30 mouse cellular contexts compared by ENCODE assay signal in the genomic region with DNA sequence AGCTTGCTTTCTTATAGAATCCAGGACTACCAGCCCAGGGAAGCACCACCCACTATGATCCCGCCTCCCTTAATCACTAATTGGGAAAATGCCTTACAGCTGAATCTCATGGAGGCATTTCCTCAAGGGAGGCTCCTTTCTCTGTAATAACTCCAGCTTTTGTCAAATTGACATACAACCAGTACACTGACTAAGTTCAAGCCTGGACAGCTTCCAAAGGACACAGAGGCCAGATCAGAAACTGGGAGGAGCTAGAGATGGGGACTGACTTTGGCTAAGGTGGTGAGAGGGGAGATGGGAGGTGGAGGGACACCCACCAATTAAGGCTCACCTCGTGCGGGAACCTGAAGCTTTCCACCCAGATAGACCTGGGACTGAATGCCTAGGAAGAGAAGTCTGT. TPM values are rescaled to one million over a fixed set of nuclear protein-coding genes. Genes with fewer than 3 reads are reported as not detected.
"Had no signal": no experiment of that assay in that cellular context is flagged by ENCODE, and none has a peak within 500 bp of the region (broad histone marks: within the 10 kb centered on the region; RNA-seq: fewer than 3 reads in every experiment).

No protein-coding gene starts in this region.

- H3K4me2 ChIP-seq: heart, embryonic 12.5 days; hindbrain, embryonic 12.5 days; hindbrain, embryonic 14.5 days; intestine, embryonic 15.5 days; limb, embryonic 12.5 days; liver, embryonic 11.5 days; liver, embryonic 13.5 days; liver, embryonic 15.5 days had no signal

- H3K4me3 ChIP-seq: heart, embryonic 10.5 days; heart, embryonic 12.5 days; hindbrain, embryonic 10.5 days; hindbrain, embryonic 12.5 days; intestine, embryonic 15.5 days; layer of hippocampus, adult 2 months; left cerebral cortex, adult 2 months; limb, embryonic 10.5 days; limb, embryonic 12.5 days; liver, embryonic 13.5 days; liver, embryonic 15.5 days had no signal

- H3K4me1 ChIP-seq: intestine, embryonic 15.5 days; liver, embryonic 13.5 days; liver, embryonic 15.5 days had no signal

- H3K9me3 ChIP-seq: heart, embryonic 10.5 days; heart, embryonic 12.5 days; hindbrain, embryonic 10.5 days; hindbrain, embryonic 12.5 days; intestine, embryonic 15.5 days; limb, embryonic 10.5 days; limb, embryonic 12.5 days; liver, embryonic 13.5 days; liver, embryonic 15.5 days had no signal

- DNase-seq: gastrocnemius, postnatal 10 days; gastrocnemius, postnatal 25 days; heart, adult 18-20 months; heart, postnatal 10 days; heart, postnatal 4 days; kidney, adult 18-20 months; kidney, adult 8-10 months; kidney, postnatal 10 days; kidney, postnatal 25 days; kidney, postnatal 4 days; liver; liver, embryonic 13.5 days; liver, postnatal 0 days had no signal

- H3K27ac ChIP-seq: heart, embryonic 10.5 days; hindbrain, embryonic 10.5 days; hindbrain, embryonic 12.5 days; hindbrain, embryonic 14.5 days; intestine, embryonic 15.5 days; layer of hippocampus, adult 2 months; left cerebral cortex, adult 2 months; limb, embryonic 10.5 days; limb, embryonic 12.5 days; liver, embryonic 13.5 days; liver, embryonic 15.5 days had no signal

- H3K36me3 ChIP-seq: heart, embryonic 10.5 days; heart, embryonic 12.5 days; hindbrain, embryonic 10.5 days; hindbrain, embryonic 12.5 days; intestine, embryonic 15.5 days; limb, embryonic 10.5 days; limb, embryonic 12.5 days; liver, embryonic 13.5 days; liver, embryonic 15.5 days had no signal

- ATAC-seq: hindbrain, embryonic 16.5 days; inflammation-experienced regulatory T-cells, adult 6 months; intestine, embryonic 15.5 days; intestine, postnatal 0 days; liver, postnatal 0 days had no signal

- H3K27me3 ChIP-seq: intestine, embryonic 15.5 days; limb, embryonic 12.5 days; liver, embryonic 13.5 days; liver, embryonic 15.5 days had no signal

- H3K9ac ChIP-seq: heart, embryonic 12.5 days; hindbrain, embryonic 12.5 days; hindbrain, embryonic 14.5 days; intestine, embryonic 15.5 days; limb, embryonic 12.5 days; liver, embryonic 13.5 days; liver, embryonic 15.5 days; liver, postnatal 0 days had no signal

RNA-seq across cellular contexts. Expression of gene Crhr1, which starts 37.5 kb away (rescaled TPM):
- polyA plus RNA-seq: heart, embryonic 12.5 days; heart, embryonic 14.5 days; heart, embryonic 16.5 days; inflammation-experienced regulatory T-cells, adult 6 months; intestine, postnatal 0 days; liver, embryonic 11.5 days; liver, embryonic 13.5 days; liver, embryonic 15.5 days; liver, postnatal 0 days had no signal
